Mouse (Mus musculus) lung, adult 2 months (tissue): ENCODE measurements at regions not wholly inside any gene's neighbourhood (a gene's known extent, or its start where the extent isn't known, plus 50 kb on each side); places are given as distances from the start of the nearest gene placed in this dataset.

Experiments used
- CTCF ChIP-seq: fragments of 200-500 bp; IDR thresholded peaks from 2 replicates; pipeline ENCODE4 v1.5.1; 2011; ENCODE audit warnings: mild to moderate bottlenecking, low read length, control low read depth; ENCODE audit not compliant: insufficient read depth
- POLR2A ChIP-seq: fragments of 200-500 bp; IDR thresholded peaks from 2 replicates; pipeline ENCODE4 v1.6.1; 2011; ENCODE audit warnings: low read depth, mild to moderate bottlenecking, control low read depth, low read length, borderline replicate concordance; ENCODE audit errors: extremely low read depth

GRCm38 (mm10) chr9:66651306-66651705 is 58.4 kb upstream of the Usp3 start:
- no peak for TF ChIP-seq CTCF
- no peak for TF ChIP-seq POLR2A
